Mouse (Mus musculus): ENCODE data around the gene AL607142.1.

AL607142.1 gene

GRCm38 (mm10) chr4:120064696-120065095 is at the start of gene AL607142.1:
AL607142.1 (plus strand) TSS chr4:120064996.
- DNase-seq, result no peak

- DNase-seq, result no peak
Measured at GRCm38 (mm10) chr4:120018426-120018825, 46.4 kb upstream of the AL607142.1 start.

GRCm38 (mm10) chr4:120022392-120022791 is 42.4 kb upstream of the AL607142.1 start:
- DNase-seq, result no peak

- DNase-seq, result no peak
Measured at GRCm38 (mm10) chr4:120023221-120023840, 41.5 kb upstream of the AL607142.1 start.

GRCm38 (mm10) chr4:120024071-120024470 is 40.7 kb upstream of the AL607142.1 start:
- no peak for DNase-seq

GRCm38 (mm10) chr4:120027671-120028070 is 37.1 kb upstream of the AL607142.1 start:
- DNase-seq, result no peak

- DNase-seq, result no peak
Measured at GRCm38 (mm10) chr4:120029937-120030336, 34.9 kb upstream of the AL607142.1 start.

- peak; percentile 74 for DNase-seq
Measured at GRCm38 (mm10) chr4:120032320-120032983, 32.3 kb upstream of the AL607142.1 start.

- peak; percentile 25 for DNase-seq
Measured at GRCm38 (mm10) chr4:120032984-120033355, 31.8 kb upstream of the AL607142.1 start.

GRCm38 (mm10) chr4:120036294-120036693 is 28.5 kb upstream of the AL607142.1 start:
- DNase-seq, result no peak

GRCm38 (mm10) chr4:120037007-120037406 is 27.8 kb upstream of the AL607142.1 start:
- DNase-seq, result no peak

- DNase-seq, result no peak
Measured at GRCm38 (mm10) chr4:120041520-120041919, 23.3 kb upstream of the AL607142.1 start.

- no peak for DNase-seq
Measured at GRCm38 (mm10) chr4:120042480-120042879, 22.3 kb upstream of the AL607142.1 start.

- no peak for DNase-seq
Measured at GRCm38 (mm10) chr4:120044612-120045011, 20.2 kb upstream of the AL607142.1 start.

GRCm38 (mm10) chr4:120045131-120045537 is 19.7 kb upstream of the AL607142.1 start:
- no peak for DNase-seq

- DNase-seq, result no peak
Measured at GRCm38 (mm10) chr4:120045871-120046270, 18.9 kb upstream of the AL607142.1 start.

GRCm38 (mm10) chr4:120047060-120047459 is 17.7 kb upstream of the AL607142.1 start:
- no peak for DNase-seq

GRCm38 (mm10) chr4:120048274-120048673 is 16.5 kb upstream of the AL607142.1 start:
- DNase-seq, result no peak

GRCm38 (mm10) chr4:120049857-120050256 is 14.9 kb upstream of the AL607142.1 start:
- no peak for DNase-seq

GRCm38 (mm10) chr4:120052481-120052880 is 12.3 kb upstream of the AL607142.1 start:
- no peak for DNase-seq

- no peak for DNase-seq
Measured at GRCm38 (mm10) chr4:120053026-120054005, 11.5 kb upstream of the AL607142.1 start.

GRCm38 (mm10) chr4:120054145-120054544 is 10.7 kb upstream of the AL607142.1 start:
- peak; percentile 30 for DNase-seq

- no peak for DNase-seq
Measured at GRCm38 (mm10) chr4:120056451-120056850, 8.3 kb upstream of the AL607142.1 start.
